In genomic region chr4:114651606-114652005, GRCm38 (mm10) we compare ENCODE assay signal across 20 mouse cellular contexts.
A peak's percentile ranks its signal among the peaks of the same experiment; 100 is the strongest.
DNase-seq lines count a peak whose midpoint lies in the region; ATAC-seq and TF ChIP-seq lines count a peak whose summit lies in the region.
"Had no signal": no experiment of that assay in that cellular context is flagged by ENCODE, and none has a peak within 500 bp of the region (broad histone marks: within the 10 kb centered on the region; RNA-seq: fewer than 3 reads in every experiment).

No protein-coding gene starts in this region.

- peaks cover 21% of the 10 kb centered on the region for H3K4me1 ChIP-seq in heart, embryonic 10.5 days
- H3K4me1 ChIP-seq in midbrain, postnatal 0 days (ENCODE audit: insufficient read depth, low read length) = no peaks in the 10 kb centered on the region
- H3K4me1 ChIP-seq in midbrain, embryonic 14.5 days (ENCODE audit: control insufficient read depth, insufficient read depth, low read length) = 0 out of 2 replicates have a peak, but pooled peaks cover 4% of the 10 kb centered on the region

- ATAC-seq in midbrain, postnatal 0 days (ENCODE audit: low FRiP score) = no peak
- no peak for ATAC-seq in midbrain, embryonic 14.5 days (ENCODE audit: low FRiP score, low TSS enrichment)
- no peak for ATAC-seq in granulocyte monocyte progenitor cell, adult 5-6 weeks (replicated peaks; ENCODE audit: poor library complexity, severe bottlenecking)
- ATAC-seq: forebrain, postnatal 0 days; liver, postnatal 0 days; midbrain, embryonic 15.5 days had no signal

- no peak for TF ChIP-seq CTCF in midbrain, postnatal 0 days (IDR thresholded peaks at IDR 0.05)

- no peaks in the 10 kb centered on the region for H3K9me3 ChIP-seq in heart, embryonic 10.5 days
- H3K9me3 ChIP-seq in midbrain, postnatal 0 days (ENCODE audit: low read length) = no peaks in the 10 kb centered on the region
- H3K9me3 ChIP-seq in midbrain, embryonic 14.5 days (ENCODE audit: control insufficient read depth, low read length) = no peaks in the 10 kb centered on the region
- H3K9me3 ChIP-seq: embryonic facial prominence, embryonic 13.5 days; limb, embryonic 10.5 days; midbrain, embryonic 15.5 days; neural tube, embryonic 15.5 days; stomach, embryonic 15.5 days had no signal

- 76% methylated on average over 5 of the region's 5 CpGs for WGBS in heart, embryonic 10.5 days
- WGBS in midbrain, postnatal 0 days = 66% methylated on average over 5 of the region's 5 CpGs
- WGBS in midbrain, embryonic 14.5 days = 78% methylated on average over 5 of the region's 5 CpGs

- H3K4me2 ChIP-seq in midbrain, postnatal 0 days (ENCODE audit: low read depth, low read length, poor library complexity, severe bottlenecking) = no peak overlapping the region
- no peak overlapping the region for H3K4me2 ChIP-seq in midbrain, embryonic 14.5 days (ENCODE audit: low read length)
- H3K4me2 ChIP-seq: embryonic facial prominence, embryonic 13.5 days; midbrain, embryonic 15.5 days; neural tube, embryonic 15.5 days; stomach, embryonic 15.5 days had no signal

- no peak overlapping the region for H3K9ac ChIP-seq in midbrain, postnatal 0 days (replicated peaks; ENCODE audit: low read length, poor library complexity, severe bottlenecking)
- no peak overlapping the region for H3K9ac ChIP-seq in midbrain, embryonic 14.5 days (replicated peaks; ENCODE audit: low read length)
- H3K9ac ChIP-seq: embryonic facial prominence, embryonic 13.5 days; forebrain, postnatal 0 days; liver, postnatal 0 days; midbrain, embryonic 15.5 days; neural tube, embryonic 15.5 days; stomach, embryonic 15.5 days had no signal

- H3K27me3 ChIP-seq in heart, embryonic 10.5 days (ENCODE audit: insufficient read depth, poor library complexity, severe bottlenecking) = peaks cover 54% of the 10 kb centered on the region
- peaks cover 12% of the 10 kb centered on the region for H3K27me3 ChIP-seq in midbrain, postnatal 0 days (ENCODE audit: insufficient read depth, low read length)
- H3K27me3 ChIP-seq in midbrain, embryonic 14.5 days (ENCODE audit: control insufficient read depth, insufficient read depth, low read length) = peaks cover 5% of the 10 kb centered on the region; the same call in 1 of the 2 replicates

- no peaks in the 10 kb centered on the region for H3K36me3 ChIP-seq in heart, embryonic 10.5 days
- H3K36me3 ChIP-seq in midbrain, postnatal 0 days (ENCODE audit: insufficient read depth, low read length) = no peaks in the 10 kb centered on the region
- no peaks in the 10 kb centered on the region for H3K36me3 ChIP-seq in midbrain, embryonic 14.5 days (ENCODE audit: control insufficient read depth, insufficient read depth, low read length)
- H3K36me3 ChIP-seq: embryonic facial prominence, embryonic 13.5 days; limb, embryonic 10.5 days; midbrain, embryonic 15.5 days; neural tube, embryonic 15.5 days; stomach, embryonic 15.5 days had no signal

- no peak overlapping the region for H3K4me3 ChIP-seq in heart, embryonic 10.5 days
- H3K4me3 ChIP-seq in midbrain, postnatal 0 days (ENCODE audit: low read depth, low read length) = no peak overlapping the region
- no peak overlapping the region for H3K4me3 ChIP-seq in midbrain, embryonic 14.5 days (replicated peaks; ENCODE audit: low read depth, low read length)
- H3K4me3 ChIP-seq: embryonic facial prominence, embryonic 13.5 days; limb, embryonic 10.5 days; midbrain, embryonic 15.5 days; neural tube, embryonic 15.5 days; stomach, embryonic 15.5 days had no signal

- H3K27ac ChIP-seq in heart, embryonic 10.5 days = no peak overlapping the region
- no peak overlapping the region for H3K27ac ChIP-seq in midbrain, postnatal 0 days (ENCODE audit: low read depth, low read length)
- no peak overlapping the region for H3K27ac ChIP-seq in midbrain, embryonic 14.5 days (replicated peaks; ENCODE audit: low read depth, low read length)
- H3K27ac ChIP-seq: embryonic facial prominence, embryonic 13.5 days; limb, embryonic 10.5 days; midbrain, embryonic 15.5 days; neural tube, embryonic 15.5 days; stomach, embryonic 15.5 days had no signal

- peak; percentile 50 for DNase-seq in adrenal gland, postnatal 10 days
- no peak for DNase-seq in adrenal gland, postnatal 4 days (ENCODE audit: low spot score in 2 of 2)
- peak; percentile 48 to 53 for DNase-seq in heart, adult 18-20 months
- no peak for DNase-seq in heart, embryonic 10.5 days (ENCODE audit: low spot score)
- peak; percentile 60 for DNase-seq in midbrain, postnatal 0 days (ENCODE audit: low spot score)
- no peak for DNase-seq in midbrain, embryonic 14.5 days
- peak; percentile 26 to 48 for DNase-seq in cerebellum, postnatal 36 days
- DNase-seq: forebrain, postnatal 0 days; heart, adult 11 months; kidney, adult 11 months; kidney, postnatal 25 days; liver, postnatal 0 days; right cerebral cortex, postnatal 14 days; thymus, adult 18-20 months had no signal

Comparison
In these comparisons a context has a peak if more than half of its experiments do, and no peak if none do; other contexts are left out.
1. DNase-seq: peak in adrenal gland, postnatal 10 days (single experiment), heart, adult 18-20 months (2 of 2), midbrain, postnatal 0 days (single experiment) and cerebellum, postnatal 36 days (2 of 2); none in adrenal gland, postnatal 4 days (0 of 2), heart, embryonic 10.5 days (single experiment) and midbrain, embryonic 14.5 days (single experiment).